Mouse (Mus musculus): ENCODE measurements around the gene Fam71e1. TPM values are rescaled to one million over a fixed set of nuclear protein-coding genes. Genes with fewer than 3 reads are reported as not detected.

The Fam71e1 gene
- total RNA-seq, 2 experiments from 2014 or later, result 0.75 TPM; not detected in 1

- no peak for ATAC-seq (replicated peaks; ENCODE audit: low FRiP score, low TSS enrichment, poor library complexity, severe bottlenecking)
Measured at GRCm38 (mm10) chr7:44495086-44495485, 1.3 kb upstream of the Fam71e1 start.

GRCm38 (mm10) chr7:44496771-44497109 lies 359 bp downstream of the Fam71e1 start:
- ATAC-seq (replicated peaks; ENCODE audit: low FRiP score, low TSS enrichment, poor library complexity, severe bottlenecking), result peak; percentile 43; the same call in 1 of the 2 replicates

- ATAC-seq (replicated peaks; ENCODE audit: low FRiP score, low TSS enrichment, poor library complexity, severe bottlenecking), result no peak
Measured at GRCm38 (mm10) chr7:44497361-44498055, 1.1 kb downstream of the Fam71e1 start.

- no peak for ATAC-seq (replicated peaks; ENCODE audit: low FRiP score, low TSS enrichment, poor library complexity, severe bottlenecking)
Measured at GRCm38 (mm10) chr7:44498922-44499321, 2.5 kb downstream of the Fam71e1 start.

- no peak for ATAC-seq (replicated peaks; ENCODE audit: low FRiP score, low TSS enrichment, poor library complexity, severe bottlenecking)
Measured at GRCm38 (mm10) chr7:44500046-44500445, 3.7 kb downstream of the Fam71e1 start.

- peak; percentile 53 for ATAC-seq (replicated peaks; ENCODE audit: low FRiP score, low TSS enrichment, poor library complexity, severe bottlenecking)
Measured at GRCm38 (mm10) chr7:44501563-44502115, 5.3 kb downstream of the Fam71e1 start.

- no peak for ATAC-seq (replicated peaks; ENCODE audit: low FRiP score, low TSS enrichment, poor library complexity, severe bottlenecking)
Measured at GRCm38 (mm10) chr7:44507491-44507890, 11.1 kb downstream of the Fam71e1 start.

- ATAC-seq (replicated peaks; ENCODE audit: low FRiP score, low TSS enrichment, poor library complexity, severe bottlenecking), result 0 out of 2 replicates have a peak, but pooled peaks have one; percentile 35
Measured at GRCm38 (mm10) chr7:44519240-44519913, 23.0 kb downstream of the Fam71e1 start.

GRCm38 (mm10) chr7:44520990-44521389 lies 24.6 kb downstream of the Fam71e1 start:
- no peak for ATAC-seq (replicated peaks; ENCODE audit: low FRiP score, low TSS enrichment, poor library complexity, severe bottlenecking)

GRCm38 (mm10) chr7:44521710-44522109 lies 25.3 kb downstream of the Fam71e1 start:
- ATAC-seq (replicated peaks; ENCODE audit: low FRiP score, low TSS enrichment, poor library complexity, severe bottlenecking), result peak; percentile 50

- ATAC-seq (replicated peaks; ENCODE audit: low FRiP score, low TSS enrichment, poor library complexity, severe bottlenecking), result no peak
Measured at GRCm38 (mm10) chr7:44523056-44523455, 26.7 kb downstream of the Fam71e1 start.

GRCm38 (mm10) chr7:44524502-44524901 lies 28.1 kb downstream of the Fam71e1 start, which contains the start of gene Mybpc2:
Gene Mybpc2, minus strand, starts transcription at chr7:44524656.
- no peak for ATAC-seq (replicated peaks; ENCODE audit: low FRiP score, low TSS enrichment, poor library complexity, severe bottlenecking)

- no peak for ATAC-seq (replicated peaks; ENCODE audit: low FRiP score, low TSS enrichment, poor library complexity, severe bottlenecking)
Measured at GRCm38 (mm10) chr7:44525126-44525832, 28.9 kb downstream of the Fam71e1 start.

- ATAC-seq (replicated peaks; ENCODE audit: low FRiP score, low TSS enrichment, poor library complexity, severe bottlenecking), result no peak
Measured at GRCm38 (mm10) chr7:44526414-44527154, 30.2 kb downstream of the Fam71e1 start.

GRCm38 (mm10) chr7:44527483-44528398 lies 31.4 kb downstream of the Fam71e1 start:
- peak; percentile 77 for ATAC-seq (replicated peaks; ENCODE audit: low FRiP score, low TSS enrichment, poor library complexity, severe bottlenecking)

GRCm38 (mm10) chr7:44529518-44529917 lies 33.1 kb downstream of the Fam71e1 start:
- ATAC-seq (replicated peaks; ENCODE audit: low FRiP score, low TSS enrichment, poor library complexity, severe bottlenecking), result no peak

- ATAC-seq (replicated peaks; ENCODE audit: low FRiP score, low TSS enrichment, poor library complexity, severe bottlenecking), result no peak
Measured at GRCm38 (mm10) chr7:44530507-44530906, 34.1 kb downstream of the Fam71e1 start.

- no peak for ATAC-seq (replicated peaks; ENCODE audit: low FRiP score, low TSS enrichment, poor library complexity, severe bottlenecking)
Measured at GRCm38 (mm10) chr7:44531207-44531606, 34.8 kb downstream of the Fam71e1 start.

All from megakaryocyte-erythroid progenitor cell, adult 5-6 weeks (primary cell).